Mouse (Mus musculus) cortical plate, adult 2 months (tissue): Measurements from ENCODE around the gene Bmp6.

Source experiments
- CTCF ChIP-seq: fragments of 200-500 bp; IDR thresholded peaks from 2 replicates; pipeline ENCODE4 v1.5.1; 2011; ENCODE audit warnings: mild to moderate bottlenecking, control low read depth, low read length; ENCODE audit not compliant: insufficient read depth; ENCODE audit errors: extremely low read depth
- POLR2A ChIP-seq: fragments of 200-500 bp; IDR thresholded peaks from 2 replicates; pipeline ENCODE4 v1.6.1; 2011; ENCODE audit warnings: mild to moderate bottlenecking, low read length, control low read depth; ENCODE audit not compliant: insufficient read depth; ENCODE audit errors: extremely low read depth

DNA sequence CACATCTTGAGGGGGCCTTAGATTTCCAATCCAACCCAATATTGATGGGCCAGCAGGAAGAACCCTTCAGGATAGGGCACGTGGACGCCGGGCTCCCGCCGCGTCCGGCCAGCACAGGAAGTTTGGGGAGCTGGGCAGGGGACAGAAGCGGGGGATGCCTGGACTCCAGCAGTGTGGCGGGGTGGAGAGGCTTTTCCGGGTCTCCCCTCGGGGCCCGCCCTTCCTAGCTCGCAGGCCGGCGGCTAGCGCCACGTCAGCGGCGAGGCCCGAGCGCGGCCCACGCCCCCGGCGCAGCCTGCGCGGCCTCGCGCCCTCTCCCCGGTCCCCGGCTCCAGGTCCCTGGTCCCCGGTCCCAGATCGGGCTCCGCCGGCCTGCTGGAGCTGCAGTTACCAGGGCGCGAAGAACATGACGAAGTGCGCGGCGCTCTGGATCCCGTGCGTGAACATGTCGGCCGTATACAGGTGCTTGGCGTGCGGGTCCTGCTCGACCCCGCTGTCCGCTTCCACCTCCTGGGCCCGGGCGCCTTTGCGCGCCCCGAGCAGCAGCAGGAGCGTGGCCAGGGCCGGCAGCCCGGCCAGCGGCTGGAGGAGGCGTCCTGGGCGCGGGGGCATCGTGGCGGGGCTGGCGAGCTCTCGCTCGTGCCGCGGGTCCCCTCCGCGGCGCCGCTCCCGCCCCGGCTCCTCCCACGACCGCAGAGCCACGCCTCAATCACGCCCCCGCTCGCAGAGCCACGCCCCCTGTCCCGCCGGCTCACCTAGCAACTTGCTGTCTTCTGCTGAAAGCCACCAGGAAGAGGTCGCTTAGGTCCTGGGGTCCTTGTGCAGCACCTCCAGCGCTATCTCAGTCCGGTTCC lies 183.1 kb downstream of the Bmp6 start:
- TF ChIP-seq CTCF (no peak), POLR2A (no peak; the same call in 1 of the 2 replicates)
